Mouse (Mus musculus) kidney, adult 8-10 months (tissue): ENCODE measurements around the gene Myo7a.

Source experiments
- DNase-seq, 2 experiments: peaks; one replicate each; pipeline ENCODE4 v3.0.0; 2022

Myo7a gene

GRCm38 (mm10) chr7:98119179-98119960, at the start of gene Myo7a:
Gene Myo7a, minus strand, starts transcription at chr7:98119524.
- peak; percentile 79 to 84 for DNase-seq

GRCm38 (mm10) chr7:98164999-98165528, 45.7 kb upstream of the Myo7a start:
- DNase-seq = no peak

GRCm38 (mm10) chr7:98164382-98164998, 45.2 kb upstream of the Myo7a start:
- DNase-seq = no peak

DNA sequence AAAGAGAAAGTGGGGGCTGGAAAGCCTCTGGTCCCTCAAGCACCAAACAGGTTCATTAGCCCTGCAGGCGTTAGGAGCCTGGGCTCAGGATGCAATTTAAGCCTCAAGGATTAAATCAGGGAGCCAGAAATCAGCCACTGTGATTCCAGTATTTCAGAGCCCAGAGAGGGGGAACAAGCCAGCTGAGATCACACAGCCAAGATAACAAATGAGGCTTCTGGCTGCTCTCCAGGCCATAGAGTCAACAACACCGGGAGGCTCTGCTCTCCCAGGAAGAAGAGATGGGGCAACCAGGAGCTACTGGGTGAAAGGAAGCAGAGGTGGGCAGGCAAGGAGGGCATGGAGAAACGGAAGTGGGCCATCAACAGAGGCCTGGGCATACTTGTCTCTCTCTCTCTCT, 44.4 kb upstream of the Myo7a start:
- no peak for DNase-seq

GRCm38 (mm10) chr7:98162239-98162638, 42.9 kb upstream of the Myo7a start:
- no peak for DNase-seq

DNA sequence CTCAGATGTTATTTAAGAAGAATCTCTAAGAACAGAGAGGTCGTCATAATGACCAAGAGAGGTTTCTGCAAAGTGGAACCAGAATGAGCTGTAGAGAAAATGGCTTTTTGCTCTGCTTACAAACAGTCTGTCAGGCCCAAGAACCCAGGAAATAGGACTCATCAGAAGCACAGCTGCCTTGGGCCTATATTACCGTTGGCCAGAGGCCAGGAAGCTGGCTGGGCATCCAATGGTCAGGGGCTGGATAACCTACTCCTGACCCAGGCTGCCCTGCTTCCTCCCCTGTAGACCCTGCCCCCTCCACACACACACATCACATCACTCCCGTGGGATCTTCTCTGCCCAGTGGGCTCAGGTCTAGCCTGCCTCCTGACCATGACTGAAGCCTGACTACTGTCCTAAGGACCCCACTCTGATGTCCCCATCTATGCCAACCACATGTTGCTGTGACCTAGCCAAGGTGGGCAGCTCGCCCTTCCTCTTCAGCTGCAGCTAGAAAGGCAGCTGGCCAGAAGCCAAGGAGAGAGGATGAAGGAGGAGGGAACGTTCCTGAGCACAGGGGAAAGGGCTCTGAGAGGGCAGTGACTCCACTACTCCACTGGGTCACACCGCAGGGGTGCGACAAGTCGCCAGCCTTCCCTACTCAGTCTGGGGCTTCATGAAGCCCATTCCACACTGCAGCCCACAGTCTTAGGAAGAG, 40.9 kb upstream of the Myo7a start:
- DNase-seq = no peak

DNA sequence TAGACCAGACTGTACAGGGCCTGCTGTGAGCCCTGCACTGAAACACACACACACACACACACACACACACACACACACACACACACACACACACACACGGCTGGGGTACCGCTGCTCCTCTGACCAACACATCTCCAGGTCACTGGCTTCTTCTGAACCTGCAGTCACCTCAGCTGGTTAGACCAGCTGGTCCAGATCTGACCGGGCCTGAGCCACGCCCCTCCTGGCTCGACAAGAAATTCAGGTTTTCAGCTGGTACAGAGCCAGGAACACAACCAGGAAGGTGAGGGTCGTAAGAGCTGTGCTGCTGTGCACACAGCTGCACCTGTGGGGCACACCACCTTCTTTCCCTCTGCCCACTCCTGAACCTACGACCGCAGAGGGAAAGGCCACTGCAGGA, 39.2 kb upstream of the Myo7a start:
- peak; percentile 75 to 88 for DNase-seq

GRCm38 (mm10) chr7:98157636-98158332, 38.5 kb upstream of the Myo7a start:
- DNase-seq = no peak

DNA sequence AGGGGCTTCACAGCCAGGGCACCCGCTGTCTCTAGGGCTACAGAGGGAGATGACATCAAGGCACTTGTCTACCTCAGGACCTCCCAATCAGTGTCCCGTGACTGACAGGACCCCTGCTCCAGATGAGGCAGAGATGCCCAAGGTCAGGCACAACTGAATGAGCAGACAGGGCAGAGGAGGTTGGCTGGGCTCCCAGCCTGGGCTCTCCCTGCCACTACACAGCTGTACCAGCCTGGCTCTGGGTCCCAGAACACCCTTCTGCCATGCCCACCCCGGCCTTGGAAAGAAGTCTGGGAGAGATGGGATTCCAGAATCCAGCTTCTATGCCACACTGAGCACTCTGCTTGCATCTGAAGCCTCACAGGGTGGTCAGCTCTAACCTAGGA, 36.9 kb upstream of the Myo7a start:
- DNase-seq = no peak

DNA sequence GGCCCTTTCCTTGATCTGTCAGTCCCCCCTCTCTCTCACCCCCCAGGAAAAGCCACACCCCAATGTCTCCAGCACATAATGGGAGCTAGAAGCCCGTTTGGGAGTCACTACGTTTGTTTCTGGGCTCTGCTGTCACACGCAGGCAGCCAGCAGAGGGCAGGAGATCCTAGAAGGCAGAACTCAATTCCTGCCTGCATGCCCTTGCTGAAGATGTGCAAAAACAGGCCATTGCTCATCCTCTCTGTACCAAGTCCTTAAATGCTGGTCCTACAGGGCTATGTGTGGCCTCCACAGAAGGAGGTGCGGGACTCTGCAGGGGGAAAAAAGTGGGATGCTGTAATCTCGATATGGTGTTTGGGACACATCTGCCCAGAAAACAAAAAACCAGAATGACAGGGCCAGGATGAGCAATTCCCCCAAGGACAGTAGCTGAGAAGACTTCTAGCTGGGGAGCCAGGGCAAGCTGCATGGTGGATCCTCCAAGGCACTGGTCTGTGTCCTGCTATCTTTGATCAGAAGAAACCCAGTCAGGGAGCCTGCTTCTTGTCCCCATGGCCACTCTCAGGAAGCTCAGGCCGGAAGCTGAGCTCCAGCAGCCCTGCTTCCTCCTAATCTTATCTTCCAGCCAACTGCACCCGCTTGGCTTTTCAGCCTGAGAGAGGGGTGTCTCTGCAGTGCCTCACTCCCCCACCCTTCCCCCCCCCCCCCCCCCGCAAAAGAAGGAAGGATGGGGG, 36.4 kb upstream of the Myo7a start:
- peak; percentile 55 to 74 for DNase-seq

GRCm38 (mm10) chr7:98153892-98154291, 34.6 kb upstream of the Myo7a start:
- DNase-seq = no peak

GRCm38 (mm10) chr7:98153345-98153744, 34.0 kb upstream of the Myo7a start:
- no peak for DNase-seq

- DNase-seq = no peak
These were observed 33.1 kb upstream of the Myo7a start for GRCm38 (mm10) chr7:98152400-98152799.

GRCm38 (mm10) chr7:98150525-98150924, 31.2 kb upstream of the Myo7a start:
- DNase-seq = no peak

DNA sequence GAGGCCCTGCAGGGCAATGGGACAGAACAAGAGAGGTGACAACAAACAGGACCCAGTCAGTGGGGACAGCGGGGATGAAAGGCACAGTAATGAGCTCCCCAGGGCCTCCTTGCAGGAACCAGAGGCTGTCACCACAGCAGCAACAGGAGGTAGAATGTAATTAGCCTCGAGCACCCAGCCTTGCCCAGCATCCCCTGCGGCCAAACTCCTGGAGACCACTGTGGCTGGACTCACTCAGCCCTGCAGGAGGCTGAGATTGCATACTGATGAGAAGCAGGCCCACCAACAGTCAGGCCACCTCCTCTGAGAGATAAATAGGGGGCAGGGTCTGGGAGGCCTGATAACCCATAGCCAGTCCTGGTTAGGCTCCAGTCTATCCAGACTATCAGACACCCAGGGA, 30.5 kb upstream of the Myo7a start:
- no peak for DNase-seq

DNA sequence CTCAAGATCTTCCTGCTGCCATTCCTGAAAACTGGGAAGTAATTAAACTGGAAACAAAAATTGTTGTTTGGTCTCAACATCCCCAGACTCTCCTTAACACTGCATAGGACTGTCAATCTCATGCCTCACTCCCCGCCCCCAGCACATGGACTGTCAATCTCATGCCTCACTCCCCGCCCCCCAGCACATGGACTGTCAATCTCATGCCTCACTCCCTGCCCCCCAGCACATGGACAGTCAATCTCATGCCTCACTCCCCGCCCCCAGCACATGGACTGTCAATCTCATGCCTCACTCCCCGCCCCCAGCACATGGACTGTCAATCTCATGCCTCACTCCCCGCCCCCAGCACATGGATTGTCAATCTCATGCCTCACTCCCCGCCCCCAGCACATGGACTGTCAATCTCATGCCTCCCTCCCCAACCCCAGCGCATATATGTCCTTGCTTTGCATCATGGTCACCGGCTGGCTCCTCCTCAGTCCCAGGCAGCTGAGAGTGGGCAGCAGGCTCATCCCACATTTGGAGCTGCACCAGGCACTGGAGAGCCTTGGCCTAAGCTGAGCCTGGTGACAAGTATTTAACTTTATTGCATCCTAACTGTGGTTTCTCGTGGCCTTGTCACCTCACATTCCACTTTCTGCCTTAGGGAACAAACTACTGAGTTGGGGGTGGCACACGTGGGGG, 29.5 kb upstream of the Myo7a start:
- DNase-seq = no peak

DNA sequence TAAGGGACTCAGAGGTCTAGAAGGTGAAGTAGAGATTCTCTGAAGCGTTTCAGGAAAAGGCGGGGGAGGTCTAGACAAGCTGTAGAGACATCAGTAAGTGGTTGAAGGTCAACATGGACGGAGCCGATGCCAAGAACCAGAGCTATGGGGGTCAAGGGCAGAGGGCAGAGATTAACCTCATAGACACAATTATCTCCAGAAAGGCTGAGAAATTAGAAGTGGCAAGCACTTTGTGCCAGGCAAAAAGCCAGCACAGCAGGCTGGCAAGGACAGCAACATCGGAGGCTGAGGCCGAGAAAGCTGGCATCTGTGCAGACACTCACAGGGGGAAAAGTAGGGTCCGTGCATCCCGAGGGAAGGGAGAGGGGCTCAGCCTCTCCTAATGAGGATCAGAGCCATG, 28.4 kb upstream of the Myo7a start:
- peak; percentile 77 to 82 for DNase-seq

DNA sequence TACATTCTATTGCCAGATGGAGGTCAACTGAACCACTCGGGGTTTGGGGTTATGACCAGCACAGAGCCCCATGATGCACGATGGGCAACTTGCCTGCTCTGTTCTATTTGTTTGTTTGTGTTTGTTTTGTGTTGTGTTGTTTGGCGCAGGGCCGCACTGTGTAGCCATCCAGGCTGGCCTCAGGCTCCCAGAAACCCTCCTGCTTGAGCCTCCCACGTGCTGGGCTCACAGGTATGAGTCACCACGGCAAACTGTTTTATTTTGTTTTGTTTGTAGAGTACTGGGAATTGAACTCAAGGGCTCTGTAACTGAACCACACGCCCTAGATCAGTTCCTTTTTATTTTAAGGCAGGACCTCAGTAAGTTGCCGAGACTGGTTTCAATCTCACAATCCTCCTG, 27.1 kb upstream of the Myo7a start:
- no peak for DNase-seq

GRCm38 (mm10) chr7:98145842-98146446, 26.6 kb upstream of the Myo7a start:
- no peak for DNase-seq

GRCm38 (mm10) chr7:98145402-98145801, 26.1 kb upstream of the Myo7a start, which contains the start of gene Omp:
Gene Omp, minus strand, starts transcription at chr7:98145502.
- no peak for DNase-seq

GRCm38 (mm10) chr7:98142648-98143047, 23.3 kb upstream of the Myo7a start:
- DNase-seq = no peak
